Mouse (Mus musculus) lung, postnatal 25 days (tissue): Measurements from ENCODE around the gene Nhsl2.

Experiments
- DNase-seq: peaks from one replicate; pipeline ENCODE4 v3.0.0; 2022; ENCODE audit warnings: low spot score

The Nhsl2 gene

GRCm38 (mm10) chrX:101902597-101902996, 53.4 kb downstream of the Nhsl2 start:
- DNase-seq = no peak

- no peak for DNase-seq
Measured at GRCm38 (mm10) chrX:101907301-101907700, 58.1 kb downstream of the Nhsl2 start.

GRCm38 (mm10) chrX:101929131-101929530, 79.9 kb downstream of the Nhsl2 start:
- no peak for DNase-seq

GRCm38 (mm10) chrX:101930301-101930700, 81.1 kb downstream of the Nhsl2 start:
- DNase-seq = no peak

- no peak for DNase-seq
Measured at GRCm38 (mm10) chrX:101931016-101931415, 81.8 kb downstream of the Nhsl2 start.

GRCm38 (mm10) chrX:101932244-101932643, 83.1 kb downstream of the Nhsl2 start:
- peak; percentile 21 for DNase-seq

- no peak for DNase-seq
Measured at GRCm38 (mm10) chrX:101933346-101933745, 84.2 kb downstream of the Nhsl2 start.

- no peak for DNase-seq
Measured at GRCm38 (mm10) chrX:101935291-101935840, 86.2 kb downstream of the Nhsl2 start.

- no peak for DNase-seq
Measured at GRCm38 (mm10) chrX:101939486-101939885, 90.3 kb downstream of the Nhsl2 start.

- DNase-seq = peak; percentile 52
Measured at GRCm38 (mm10) chrX:101942461-101942896, 93.3 kb downstream of the Nhsl2 start.

- no peak for DNase-seq
Measured at GRCm38 (mm10) chrX:101943743-101944142, 94.6 kb downstream of the Nhsl2 start.

- no peak for DNase-seq
Measured at GRCm38 (mm10) chrX:101944761-101945330, 95.7 kb downstream of the Nhsl2 start.

GRCm38 (mm10) chrX:101952436-101952835, 103.3 kb downstream of the Nhsl2 start:
- DNase-seq = no peak

- no peak for DNase-seq
Measured at GRCm38 (mm10) chrX:101953256-101953655, 104.1 kb downstream of the Nhsl2 start.

GRCm38 (mm10) chrX:101953787-101954491, 104.8 kb downstream of the Nhsl2 start:
- peak; percentile 90 for DNase-seq

GRCm38 (mm10) chrX:101954492-101954851, 105.3 kb downstream of the Nhsl2 start:
- no peak for DNase-seq

GRCm38 (mm10) chrX:101961848-101962247, 112.7 kb downstream of the Nhsl2 start:
- no peak for DNase-seq

- DNase-seq = no peak
Measured at GRCm38 (mm10) chrX:101963711-101964110, 114.5 kb downstream of the Nhsl2 start.

- DNase-seq = no peak
Measured at GRCm38 (mm10) chrX:101973028-101973427, 123.8 kb downstream of the Nhsl2 start.

- no peak for DNase-seq
Measured at GRCm38 (mm10) chrX:101976931-101977330, 127.7 kb downstream of the Nhsl2 start.

GRCm38 (mm10) chrX:101978861-101979260, 129.7 kb downstream of the Nhsl2 start:
- no peak for DNase-seq

- DNase-seq = peak; percentile 18
Measured at GRCm38 (mm10) chrX:101979267-101979666, 130.1 kb downstream of the Nhsl2 start.

GRCm38 (mm10) chrX:101980586-101980985, 131.4 kb downstream of the Nhsl2 start:
- no peak for DNase-seq

- no peak for DNase-seq
Measured at GRCm38 (mm10) chrX:101981450-101981849, 132.3 kb downstream of the Nhsl2 start.
